Mouse (Mus musculus): ENCODE measurements around the gene Spata5. TPM values are rescaled to one million over a fixed set of nuclear protein-coding genes. Genes with fewer than 3 reads are reported as not detected.

Gene Spata5
- 14.4 and 17.8 TPM in 2 replicates for polyA plus RNA-seq (2015; fragmentation: Nextera tagmentation; extraction: Ambion mirVana)

GRCm38 (mm10) chr3:37419458-37419991, at the start of gene Spata5:
TSS of gene Spata5 (plus strand) at chr3:37419896.
- peak within 1 kb of the TSS; percentile 96 for H3K4me2 ChIP-seq
- peak within 1 kb of the TSS; percentile 81 for H3K9ac ChIP-seq
- H3K27ac ChIP-seq (replicated peaks) = peak within 1 kb of the TSS; percentile 91
- no peaks in the 10 kb centered on the region for H3K9me3 ChIP-seq (replicated peaks)
- no peaks in the 10 kb centered on the region for H3K27me3 ChIP-seq
- under 1% methylated on average over 50 of the region's 50 CpGs for WGBS (ENCODE audit: insufficient replicate concordance)
- no peaks in the 10 kb centered on the region; the same call in 1 of the 2 replicates for H3K36me3 ChIP-seq (replicated peaks)
- peaks cover 29% of the 10 kb centered on the region for H3K4me1 ChIP-seq (replicated peaks)
- ATAC-seq (ENCODE audit: insufficient read depth) = peak; percentile 91
- peak within 1 kb of the TSS; percentile 83 for H3K4me3 ChIP-seq (replicated peaks)

- Histone ChIP-seq H3K27me3 (no peaks in the 10 kb centered on the region), H3K36me3 (replicated peaks) (no peaks in the 10 kb centered on the region), H3K9ac (no peak overlapping the region), H3K4me1 (replicated peaks) (no peaks in the 10 kb centered on the region), H3K9me3 (replicated peaks) (no peaks in the 10 kb centered on the region), H3K4me2 (no peak overlapping the region), H3K4me3 (replicated peaks) (no peak overlapping the region), H3K27ac (replicated peaks) (no peak overlapping the region)
- WGBS (ENCODE audit: insufficient replicate concordance) = 50% methylated on average over 4 of the region's 4 CpGs
- ATAC-seq (ENCODE audit: insufficient read depth) = no peak
Measured at GRCm38 (mm10) chr3:37370407-37370806, 49.3 kb upstream of the Spata5 start.

GRCm38 (mm10) chr3:37373712-37374111, 46.0 kb upstream of the Spata5 start:
- H3K4me3 ChIP-seq (replicated peaks) = no peak overlapping the region
- H3K27ac ChIP-seq (replicated peaks) = no peak overlapping the region
- no peak for ATAC-seq (ENCODE audit: insufficient read depth)
- no peaks in the 10 kb centered on the region for H3K36me3 ChIP-seq (replicated peaks)
- WGBS (ENCODE audit: insufficient replicate concordance) = 68% methylated on average over 11 of the region's 11 CpGs
- H3K9ac ChIP-seq = no peak overlapping the region
- no peaks in the 10 kb centered on the region for H3K27me3 ChIP-seq
- H3K9me3 ChIP-seq (replicated peaks) = no peaks in the 10 kb centered on the region
- no peak overlapping the region for H3K4me2 ChIP-seq
- no peaks in the 10 kb centered on the region for H3K4me1 ChIP-seq (replicated peaks)

GRCm38 (mm10) chr3:37377926-37378325, 41.8 kb upstream of the Spata5 start:
- H3K9me3 ChIP-seq (replicated peaks) = no peaks in the 10 kb centered on the region
- no peak overlapping the region for H3K4me3 ChIP-seq (replicated peaks)
- 80% methylated on average over 6 of the region's 6 CpGs for WGBS (ENCODE audit: insufficient replicate concordance)
- no peak overlapping the region for H3K9ac ChIP-seq
- H3K27me3 ChIP-seq = no peaks in the 10 kb centered on the region
- no peak for ATAC-seq (ENCODE audit: insufficient read depth)
- H3K4me2 ChIP-seq = no peak overlapping the region
- no peaks in the 10 kb centered on the region for H3K4me1 ChIP-seq (replicated peaks)
- no peak overlapping the region for H3K27ac ChIP-seq (replicated peaks)
- no peaks in the 10 kb centered on the region for H3K36me3 ChIP-seq (replicated peaks)

- ATAC-seq (ENCODE audit: insufficient read depth) = no peak
- Histone ChIP-seq H3K4me1 (replicated peaks) (no peaks in the 10 kb centered on the region), H3K9me3 (replicated peaks) (no peaks in the 10 kb centered on the region), H3K27ac (replicated peaks) (no peak overlapping the region), H3K4me2 (no peak overlapping the region), H3K36me3 (replicated peaks) (no peaks in the 10 kb centered on the region), H3K4me3 (replicated peaks) (no peak overlapping the region), H3K27me3 (no peaks in the 10 kb centered on the region), H3K9ac (no peak overlapping the region)
- 70% methylated on average over 6 of the region's 6 CpGs for WGBS (ENCODE audit: insufficient replicate concordance)
Measured at GRCm38 (mm10) chr3:37378412-37378811, 41.3 kb upstream of the Spata5 start.

GRCm38 (mm10) chr3:37379201-37379600, 40.5 kb upstream of the Spata5 start:
- Histone ChIP-seq H3K4me3 (replicated peaks) (no peak overlapping the region), H3K4me2 (no peak overlapping the region), H3K9me3 (replicated peaks) (no peaks in the 10 kb centered on the region), H3K36me3 (replicated peaks) (no peaks in the 10 kb centered on the region), H3K4me1 (replicated peaks) (no peaks in the 10 kb centered on the region), H3K9ac (no peak overlapping the region), H3K27me3 (no peaks in the 10 kb centered on the region), H3K27ac (replicated peaks) (no peak overlapping the region)
- no peak for ATAC-seq (ENCODE audit: insufficient read depth)
- 64% methylated on average over 14 of the region's 14 CpGs for WGBS (ENCODE audit: insufficient replicate concordance)

- Histone ChIP-seq H3K27me3 (no peaks in the 10 kb centered on the region), H3K4me1 (replicated peaks) (no peaks in the 10 kb centered on the region), H3K27ac (replicated peaks) (no peak overlapping the region), H3K9ac (no peak overlapping the region), H3K4me2 (no peak overlapping the region), H3K36me3 (replicated peaks) (no peaks in the 10 kb centered on the region), H3K9me3 (replicated peaks) (no peaks in the 10 kb centered on the region), H3K4me3 (replicated peaks) (no peak overlapping the region)
- 69% methylated on average over 18 of the region's 18 CpGs for WGBS (ENCODE audit: insufficient replicate concordance)
- ATAC-seq (ENCODE audit: insufficient read depth) = no peak
Measured at GRCm38 (mm10) chr3:37379930-37380881, 39.5 kb upstream of the Spata5 start.

- H3K27me3 ChIP-seq = no peaks in the 10 kb centered on the region
- no peak for ATAC-seq (ENCODE audit: insufficient read depth)
- H3K27ac ChIP-seq (replicated peaks) = no peak overlapping the region
- no peaks in the 10 kb centered on the region for H3K4me1 ChIP-seq (replicated peaks)
- H3K4me2 ChIP-seq = no peak overlapping the region
- WGBS (ENCODE audit: insufficient replicate concordance) = 45% methylated on average over 6 of the region's 6 CpGs
- no peak overlapping the region for H3K9ac ChIP-seq
- H3K9me3 ChIP-seq (replicated peaks) = no peaks in the 10 kb centered on the region
- no peak overlapping the region for H3K4me3 ChIP-seq (replicated peaks)
- H3K36me3 ChIP-seq (replicated peaks) = no peaks in the 10 kb centered on the region
Measured at GRCm38 (mm10) chr3:37381457-37381856, 38.2 kb upstream of the Spata5 start.

GRCm38 (mm10) chr3:37383096-37383765, 36.5 kb upstream of the Spata5 start:
- Histone ChIP-seq H3K27me3 (no peaks in the 10 kb centered on the region), H3K4me1 (replicated peaks) (no peaks in the 10 kb centered on the region), H3K9ac (no peak overlapping the region), H3K9me3 (replicated peaks) (no peaks in the 10 kb centered on the region), H3K4me2 (no peak overlapping the region), H3K27ac (replicated peaks) (no peak overlapping the region), H3K4me3 (replicated peaks) (no peak overlapping the region), H3K36me3 (replicated peaks) (no peaks in the 10 kb centered on the region)
- no peak for ATAC-seq (ENCODE audit: insufficient read depth)
- 67% methylated on average over 6 of the region's 6 CpGs for WGBS (ENCODE audit: insufficient replicate concordance)

- Histone ChIP-seq H3K4me3 (replicated peaks) (no peak overlapping the region), H3K27me3 (no peaks in the 10 kb centered on the region), H3K4me1 (replicated peaks) (no peaks in the 10 kb centered on the region), H3K9me3 (replicated peaks) (no peaks in the 10 kb centered on the region), H3K4me2 (no peak overlapping the region), H3K27ac (replicated peaks) (no peak overlapping the region), H3K9ac (no peak overlapping the region), H3K36me3 (replicated peaks) (no peaks in the 10 kb centered on the region)
- no peak for ATAC-seq (ENCODE audit: insufficient read depth)
- 66% methylated on average over 6 of the region's 6 CpGs for WGBS (ENCODE audit: insufficient replicate concordance)
Measured at GRCm38 (mm10) chr3:37387310-37387709, 32.4 kb upstream of the Spata5 start.

GRCm38 (mm10) chr3:37396930-37397608, 22.6 kb upstream of the Spata5 start:
- Histone ChIP-seq H3K4me3 (replicated peaks) (no peak overlapping the region), H3K9ac (no peak overlapping the region), H3K4me2 (no peak overlapping the region), H3K27ac (replicated peaks) (no peak overlapping the region), H3K9me3 (replicated peaks) (no peaks in the 10 kb centered on the region), H3K27me3 (no peaks in the 10 kb centered on the region), H3K36me3 (replicated peaks) (no peaks in the 10 kb centered on the region), H3K4me1 (replicated peaks) (no peaks in the 10 kb centered on the region)
- no peak for ATAC-seq (ENCODE audit: insufficient read depth)
- 66% methylated on average over 5 of the region's 5 CpGs for WGBS (ENCODE audit: insufficient replicate concordance)
